In the genomic region with DNA sequence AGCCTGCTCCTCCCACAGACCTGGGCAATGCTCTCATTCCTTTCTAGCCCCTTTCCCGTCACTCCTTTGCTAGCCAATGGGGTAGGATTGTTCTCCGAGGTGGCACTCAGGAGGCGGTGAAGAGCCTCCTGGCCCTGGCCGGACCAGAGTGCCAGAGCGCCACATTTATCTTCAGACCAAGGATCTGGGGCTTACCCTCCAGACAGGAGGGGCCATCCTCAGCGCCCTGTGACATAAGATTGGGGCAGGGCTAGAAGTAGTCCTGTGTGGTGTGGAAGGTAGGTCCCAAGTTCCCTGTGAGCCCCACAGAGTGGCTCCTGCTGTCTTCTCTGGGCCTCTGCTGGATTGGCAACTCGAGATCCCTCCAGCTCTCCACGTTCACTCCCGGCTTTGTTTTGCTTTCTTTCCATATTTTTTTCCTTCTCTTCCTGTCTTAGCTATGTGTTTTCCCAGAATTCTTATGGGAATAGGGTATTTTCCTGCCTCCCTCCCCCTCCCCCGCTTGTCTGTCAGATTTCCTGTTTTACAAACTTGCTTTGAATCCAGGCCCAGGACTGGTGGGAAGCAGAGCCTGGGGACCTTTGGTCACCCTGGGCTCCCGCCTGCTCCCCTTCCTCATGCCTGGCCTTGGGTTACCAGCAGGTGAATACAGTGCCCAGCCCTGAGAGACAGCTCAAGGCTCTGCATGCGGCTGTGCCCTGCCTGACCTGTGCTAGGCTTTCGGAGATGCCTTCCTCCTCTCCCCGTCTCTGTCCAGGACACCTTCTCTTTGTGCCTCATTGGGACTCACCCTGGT, we compare ENCODE assay signal across 10 mouse cellular contexts.
DNase-seq lines count a peak whose midpoint lies in the region; ATAC-seq lines count a peak whose summit lies in the region.
"Had no signal": no experiment of that assay in that cellular context is flagged by ENCODE, and none has a peak within 500 bp of the region (broad histone marks: within the 10 kb centered on the region; RNA-seq: fewer than 3 reads in every experiment).

No protein-coding gene starts in this region.

- ATAC-seq in lung, embryonic 16.5 days (ENCODE audit: low read depth): 0 out of 2 replicates have a peak, but pooled peaks have one; percentile 13
- peak; percentile 53; the same call in 1 of the 2 replicates for ATAC-seq in liver, embryonic 12.5 days

- peak overlapping the region; percentile 89 for H3K27ac ChIP-seq in lung, embryonic 16.5 days (ENCODE audit: low read length)
- no peak overlapping the region for H3K27ac ChIP-seq in liver, embryonic 12.5 days
- H3K27ac ChIP-seq: liver, embryonic 15.5 days had no signal

- no peaks in the 10 kb centered on the region for H3K36me3 ChIP-seq in lung, embryonic 16.5 days (ENCODE audit: control insufficient read depth, insufficient read depth, low read length)
- no peaks in the 10 kb centered on the region for H3K36me3 ChIP-seq in liver, embryonic 12.5 days
- H3K36me3 ChIP-seq: liver, embryonic 15.5 days had no signal

- WGBS in lung, embryonic 16.5 days: 42% methylated on average over 14 of the region's 14 CpGs
- whole genome bisulfite sequencing in liver, embryonic 12.5 days (ENCODE audit: insufficient replicate concordance): 56% methylated on average over 14 of the region's 14 CpGs

- peaks cover 38% of the 10 kb centered on the region for H3K4me1 ChIP-seq in lung, embryonic 16.5 days (replicated peaks; ENCODE audit: control insufficient read depth, insufficient read depth, low read length)
- 0 out of 2 replicates have a peak, but pooled peaks cover 14% of the 10 kb centered on the region for H3K4me1 ChIP-seq in liver, embryonic 12.5 days

- peak overlapping the region; percentile 43 for H3K4me3 ChIP-seq in lung, embryonic 16.5 days (ENCODE audit: low read length)
- H3K4me3 ChIP-seq in liver, embryonic 12.5 days: no peak overlapping the region
- H3K4me3 ChIP-seq: erythroblast, embryonic 14.5 days; liver, embryonic 15.5 days had no signal

- DNase-seq in lung, postnatal 25 days (ENCODE audit: low spot score): no peak
- DNase-seq in heart, postnatal 4 days: peak; percentile 58
- peak; percentile 36 for DNase-seq in yolk sac, embryonic 10.5 days (ENCODE audit: low spot score)
- no peak for DNase-seq in left cerebral cortex, postnatal 25 days (ENCODE audit: low spot score in 2 of 2)
- DNase-seq in layer of hippocampus, adult 18-20 months (ENCODE audit: low spot score in 2 of 2): no peak
- DNase-seq in gastrocnemius, postnatal 10 days: no peak

- H3K9me3 ChIP-seq in lung, embryonic 16.5 days (ENCODE audit: control insufficient read depth, low read length): no peaks in the 10 kb centered on the region
- no peaks in the 10 kb centered on the region for H3K9me3 ChIP-seq in liver, embryonic 12.5 days (replicated peaks)
- H3K9me3 ChIP-seq: liver, embryonic 15.5 days had no signal

- intact Hi-C loops in left cerebral cortex, postnatal 25 days (cut with DNase I): no loop called here

- H3K9ac ChIP-seq in lung, embryonic 16.5 days (ENCODE audit: low read length): peak overlapping the region; percentile 60
- no peak overlapping the region for H3K9ac ChIP-seq in liver, embryonic 12.5 days
- H3K9ac ChIP-seq: liver, embryonic 15.5 days had no signal

- H3K4me2 ChIP-seq in lung, embryonic 16.5 days (ENCODE audit: low read depth, low read length): peak overlapping the region; percentile 40
- H3K4me2 ChIP-seq in liver, embryonic 12.5 days: peak overlapping the region; percentile 14; the same call in 1 of the 2 replicates
- H3K4me2 ChIP-seq: liver, embryonic 15.5 days had no signal

- no peaks in the 10 kb centered on the region; the same call in 1 of the 2 replicates for H3K27me3 ChIP-seq in lung, embryonic 16.5 days (ENCODE audit: control insufficient read depth, insufficient read depth, low read depth, low read length)
- peaks cover 15% of the 10 kb centered on the region; the same call in 1 of the 2 replicates for H3K27me3 ChIP-seq in liver, embryonic 12.5 days (replicated peaks)
- H3K27me3 ChIP-seq: liver, embryonic 15.5 days had no signal

Comparison
In these comparisons a context has a peak if more than half of its experiments do, and no peak if none do; other contexts are left out.
1. DNase-seq: peak in heart, postnatal 4 days (single experiment) and yolk sac, embryonic 10.5 days (single experiment); none in lung, postnatal 25 days (single experiment), left cerebral cortex, postnatal 25 days (0 of 2), layer of hippocampus, adult 18-20 months (0 of 2) and gastrocnemius, postnatal 10 days (single experiment).